Mouse (Mus musculus) Patski (cell line): Measurements from ENCODE around the gene Clmn. TPM values are rescaled to one million over a fixed set of nuclear protein-coding genes. Genes with fewer than 3 reads are reported as not detected.
"Not testable (repeated sequence)": the region's sequence is repeated elsewhere in the genome, so short reads cannot be mapped to it uniquely, and the experiment has no call there.

ENCODE experiments used
- ATAC-seq: fragments of 100-300 bp; one replicate; pipeline ENCODE4 v1.8.0; 2021
- CTCF ChIA-PET: fragments of 350-600 bp; sonication (Branson Sonifier 250); formaldehyde crosslinking; loops from one replicate; lab custom pipeline; 2022; ENCODE audit warnings: inconsistent platforms; lab: Charles Lee
- POLR2A ChIA-PET: fragments of 350-600 bp; sonication (Branson Sonifier 250); formaldehyde crosslinking; loops from one replicate; lab custom pipeline; 2022; ENCODE audit warnings: antibody characterized with exemption, inconsistent platforms; lab: Charles Lee
- DNase-seq: peaks from one replicate; pipeline ENCODE4 v3.0.0-alpha.2; 2011; ENCODE audit warnings: low read depth, low spot score
- H3K27me3 ChIP-seq: fragments of 371-371 bp; one replicate; pipeline ENCODE4 v1.5.1; 2021
- CTCF ChIP-seq: fragments of 100-300 bp; IDR thresholded peaks from one replicate; pipeline ENCODE4 v1.5.1; 2021
- in situ Hi-C: fragments of 300-500 bp; cut with MboI; formaldehyde crosslinking; loops from 3 replicates; pipeline ENCODE4 v1.11.1; 2018; ENCODE audit warnings: low pct_unique_long_range_greater_than_20kb, mixed read lengths
- polyA plus RNA-seq: library from polyadenylated mRNA; unstranded; gene quantifications from one replicate; pipeline ENCODE4 v1.2.3, GENCODE M21; 2021

The Clmn gene
- polyA plus RNA-seq, 1 experiment from 2014 or later, result 43.8 TPM

DNA sequence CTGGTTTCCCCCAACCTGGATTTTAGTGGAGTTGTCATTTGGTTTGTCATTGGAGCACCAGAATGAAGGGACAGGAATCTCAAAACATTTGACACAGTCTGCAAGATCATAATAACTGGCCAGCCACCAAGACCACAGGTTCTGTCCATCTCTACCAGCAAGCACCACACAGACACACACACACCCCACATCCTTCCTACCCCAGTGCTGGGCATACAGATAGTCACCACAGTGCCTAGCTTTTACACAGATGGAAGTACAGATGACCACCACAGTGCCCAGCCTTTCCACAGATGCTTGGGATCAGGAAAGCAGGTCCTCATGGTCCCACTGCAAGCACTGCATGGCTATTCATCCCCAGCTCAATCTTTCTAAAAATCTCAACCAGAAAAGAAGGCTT lies 131.7 kb downstream of the Clmn start:
- ChIA-PET CTCF (interaction anchor here (1.3 kb wide), 1 partner anchor 11 kb away, joined by 4 read pairs; no protein-coding TSS in a partner anchor), POLR2A (no interaction called here)
- no peak for DNase-seq
- no peak for TF ChIP-seq CTCF
- in situ Hi-C loops, result no loop called here
- no peaks in the 10 kb centered on the region for H3K27me3 ChIP-seq
- no peak for ATAC-seq

DNA sequence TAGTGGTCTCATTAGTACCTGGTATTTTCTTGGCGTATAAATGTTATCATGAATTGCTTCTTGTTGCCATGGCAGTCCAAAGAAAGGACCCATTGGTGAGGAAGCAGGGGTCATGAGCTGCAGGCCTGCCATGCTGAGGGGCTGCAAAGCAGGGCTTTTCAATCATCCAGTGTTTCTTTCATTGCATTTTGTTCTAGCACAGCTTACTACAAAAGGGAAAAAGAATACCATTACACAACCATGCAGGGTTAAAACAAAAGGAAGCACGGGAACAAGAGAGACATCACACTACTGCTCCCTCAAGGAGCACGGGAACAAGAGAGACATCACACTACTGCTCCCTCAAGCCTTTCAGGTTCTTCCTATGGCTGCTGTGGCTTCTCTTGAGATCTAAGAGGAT lies 133.1 kb downstream of the Clmn start:
- H3K27me3 ChIP-seq, result no peaks in the 10 kb centered on the region
- DNase-seq (no peak), ATAC-seq (no peak)
- ChIA-PET CTCF (interaction anchor here (0.9 kb wide), 1 partner anchor 9 kb away, joined by 3 read pairs; no protein-coding TSS in a partner anchor), POLR2A (no interaction called here)
- in situ Hi-C loops, result no loop called here
- TF ChIP-seq CTCF, result no peak

DNA sequence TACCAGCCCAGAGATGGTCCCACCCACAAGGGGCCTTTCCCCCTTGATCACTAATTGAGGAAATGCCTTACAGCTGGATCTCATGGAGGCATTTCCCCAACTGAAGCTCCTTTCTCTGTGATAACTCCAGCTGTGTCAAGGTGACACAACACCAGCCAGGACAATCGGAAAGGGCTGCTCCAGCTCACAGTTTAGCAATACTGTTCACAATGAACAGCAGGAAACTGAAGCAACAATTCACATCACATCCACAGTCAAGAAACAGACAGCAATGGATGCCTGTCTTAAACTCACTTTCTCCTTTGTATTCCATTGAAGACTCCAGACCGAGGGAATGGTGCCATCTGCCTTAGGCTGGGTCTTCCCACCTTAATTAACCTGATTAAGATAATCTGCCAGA lies 138.4 kb downstream of the Clmn start:
- DNase-seq, ATAC-seq, CTCF ChIA-PET, in situ Hi-C loops, POLR2A ChIA-PET, H3K27me3 ChIP-seq: not testable (repeated sequence)

DNA sequence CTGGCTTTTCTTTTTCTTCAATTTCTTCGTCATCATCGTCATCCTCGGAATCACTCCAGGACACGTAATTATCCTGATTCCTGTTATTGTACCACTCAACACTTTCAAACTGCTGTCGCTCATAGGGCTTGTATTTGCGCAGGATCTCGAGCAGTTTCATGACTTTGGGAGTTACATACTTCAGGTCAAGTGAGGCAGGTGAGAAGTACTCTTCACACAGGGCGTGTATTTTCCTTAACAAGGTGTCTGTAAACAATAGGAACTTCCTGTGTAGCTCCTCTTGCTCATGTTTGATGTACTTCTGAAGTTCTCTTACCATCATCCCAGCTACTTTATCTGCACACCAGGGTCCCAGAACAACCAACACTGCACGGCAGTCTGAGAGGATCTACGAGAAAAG lies 142.8 kb downstream of the Clmn start:
- no peaks in the 10 kb centered on the region for H3K27me3 ChIP-seq
- in situ Hi-C loops, result no loop called here
- POLR2A ChIA-PET, result interaction anchor here (0.6 kb wide), 1 partner anchor 55 kb away, joined by 4 read pairs; no protein-coding TSS in a partner anchor
- ATAC-seq, result no peak
- TF ChIP-seq CTCF, result no peak
- no peak for DNase-seq
- CTCF ChIA-PET, result interaction anchor here (1.0 to 1.2 kb wide), 2 partner anchors 11 to 254 kb away, joined by 3 to 4 read pairs; no protein-coding TSS in a partner anchor

DNA sequence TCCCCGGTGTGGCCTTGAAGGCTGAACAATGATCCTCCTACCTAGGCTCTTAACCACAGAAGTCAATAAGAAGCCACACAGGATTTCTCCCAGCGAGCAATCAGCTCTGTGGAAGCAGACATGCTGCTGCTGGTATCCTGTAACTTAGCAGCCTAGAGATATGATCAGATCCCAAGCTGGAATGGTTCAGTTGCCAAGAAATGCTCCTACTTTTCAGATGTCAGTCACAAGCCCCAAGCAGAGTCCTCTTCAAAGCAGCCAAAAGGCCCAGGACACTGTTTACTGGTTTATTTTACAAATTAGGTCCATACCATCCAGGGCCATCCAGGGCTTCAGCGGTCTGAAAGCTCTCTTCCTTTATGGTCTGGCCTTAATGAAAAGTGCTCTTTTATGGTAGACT lies 143.9 kb downstream of the Clmn start:
- DNase-seq (no peak), ATAC-seq (no peak)
- CTCF ChIA-PET, result no interaction called here
- in situ Hi-C loops, result no loop called here
- POLR2A ChIA-PET, result interaction anchor here (0.6 kb wide), 1 partner anchor 109 kb away, joined by 3 read pairs; no protein-coding TSS in a partner anchor
- H3K27me3 ChIP-seq, result no peaks in the 10 kb centered on the region
- no peak for TF ChIP-seq CTCF

DNA sequence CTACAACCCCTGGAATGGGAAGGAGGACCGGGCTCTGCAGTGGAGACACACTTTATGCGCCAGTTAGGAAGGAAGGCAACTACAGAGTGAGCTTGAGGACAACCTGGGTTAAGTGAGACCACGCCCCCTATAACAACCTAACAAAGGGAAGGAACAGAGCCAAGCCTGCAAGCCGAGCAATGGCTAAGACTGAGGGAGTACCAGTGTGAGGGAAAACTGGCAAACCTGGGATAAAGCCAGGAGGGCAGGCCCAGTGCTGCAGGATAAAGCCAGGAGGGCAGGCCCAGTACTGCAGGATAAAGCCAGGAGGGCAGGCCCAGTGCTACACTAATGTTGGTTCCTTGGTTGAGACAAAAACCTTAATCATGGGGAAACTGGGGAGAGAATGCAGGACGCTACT lies 145.9 kb downstream of the Clmn start:
- no peaks in the 10 kb centered on the region for H3K27me3 ChIP-seq
- ChIA-PET POLR2A (interaction anchor here (0.6 kb wide), 1 partner anchor 111 kb away, joined by 3 read pairs; no protein-coding TSS in a partner anchor), CTCF (no interaction called here)
- ATAC-seq, result no peak
- in situ Hi-C loops, result no loop called here
- no peak for DNase-seq
- no peak for TF ChIP-seq CTCF

DNA sequence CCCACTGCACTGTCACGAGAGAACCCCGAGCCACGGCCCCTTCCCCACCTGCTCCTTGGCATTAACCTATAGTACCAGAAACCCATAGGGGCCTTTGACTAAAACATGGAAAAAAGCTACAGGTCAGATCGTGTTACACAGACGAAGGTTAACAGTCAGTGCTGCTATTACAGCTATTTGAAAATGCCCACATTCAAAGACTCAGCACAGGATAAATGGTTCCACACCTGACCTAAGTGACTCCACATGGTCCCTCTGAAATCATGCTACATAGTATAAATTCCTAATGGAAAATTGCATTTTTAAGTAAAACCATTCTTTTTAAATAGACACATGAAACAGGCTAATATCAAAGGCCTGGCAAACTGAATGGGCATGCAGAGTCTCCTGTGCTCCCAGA lies 148.5 kb downstream of the Clmn start:
- POLR2A ChIA-PET, result no interaction called here
- no peaks in the 10 kb centered on the region for H3K27me3 ChIP-seq

DNA sequence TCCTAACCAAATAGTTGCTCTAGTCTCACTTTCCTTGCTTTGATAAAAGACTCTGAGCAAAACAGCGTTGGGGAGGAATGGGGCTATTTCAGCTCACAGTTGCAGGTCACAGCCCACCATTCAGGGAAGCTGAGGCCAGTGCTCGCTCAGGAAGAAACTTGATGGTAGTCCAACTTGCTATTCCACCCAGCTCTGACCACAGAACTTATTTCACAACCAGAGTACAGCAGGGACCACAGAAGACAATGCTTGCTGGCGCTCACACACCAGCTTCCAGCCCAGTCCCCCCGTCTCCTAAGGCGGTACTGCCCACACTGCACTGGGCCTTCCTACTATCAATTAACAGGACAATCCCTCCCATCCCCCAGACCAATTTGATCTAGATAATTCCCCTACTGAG lies 149.4 kb downstream of the Clmn start:
- no peak for TF ChIP-seq CTCF
- CTCF ChIA-PET, result interaction anchor here (1.1 to 1.8 kb wide), 2 partner anchors 10 to 224 kb away, joined by 3 to 6 read pairs; no protein-coding TSS in a partner anchor
- no peak for ATAC-seq
- H3K27me3 ChIP-seq, result no peaks in the 10 kb centered on the region
- DNase-seq, result no peak
- in situ Hi-C loops, result no loop called here
- POLR2A ChIA-PET, result no interaction called here

More for the DNA sequence above, 148.5 kb downstream of the Clmn start:
- no peak for TF ChIP-seq CTCF
- ATAC-seq (no peak), DNase-seq (no peak)
- in situ Hi-C loops, result no loop called here
- CTCF ChIA-PET, result interaction anchor here (1.8 kb wide), 1 partner anchor 9 kb away, joined by 6 read pairs; no protein-coding TSS in a partner anchor

Other genes starting within 250 kb of the Clmn start
- 22.6 TPM for gene Dicer1, start 113.1 kb downstream of the Clmn start, polyA plus RNA-seq
- 14.2 TPM for gene Syne3, start 144.7 kb upstream of the Clmn start, polyA plus RNA-seq
- 88.8 TPM for gene Glrx5, start 167.6 kb upstream of the Clmn start, polyA plus RNA-seq